Mouse (Mus musculus): ENCODE measurements around the gene Lyg2.

Gene Lyg2

GRCm38 (mm10) chr1:37883411-37883810, 32.9 kb downstream of the Lyg2 start:
- no peak for DNase-seq (ENCODE audit: low spot score in 2 of 2)

DNA sequence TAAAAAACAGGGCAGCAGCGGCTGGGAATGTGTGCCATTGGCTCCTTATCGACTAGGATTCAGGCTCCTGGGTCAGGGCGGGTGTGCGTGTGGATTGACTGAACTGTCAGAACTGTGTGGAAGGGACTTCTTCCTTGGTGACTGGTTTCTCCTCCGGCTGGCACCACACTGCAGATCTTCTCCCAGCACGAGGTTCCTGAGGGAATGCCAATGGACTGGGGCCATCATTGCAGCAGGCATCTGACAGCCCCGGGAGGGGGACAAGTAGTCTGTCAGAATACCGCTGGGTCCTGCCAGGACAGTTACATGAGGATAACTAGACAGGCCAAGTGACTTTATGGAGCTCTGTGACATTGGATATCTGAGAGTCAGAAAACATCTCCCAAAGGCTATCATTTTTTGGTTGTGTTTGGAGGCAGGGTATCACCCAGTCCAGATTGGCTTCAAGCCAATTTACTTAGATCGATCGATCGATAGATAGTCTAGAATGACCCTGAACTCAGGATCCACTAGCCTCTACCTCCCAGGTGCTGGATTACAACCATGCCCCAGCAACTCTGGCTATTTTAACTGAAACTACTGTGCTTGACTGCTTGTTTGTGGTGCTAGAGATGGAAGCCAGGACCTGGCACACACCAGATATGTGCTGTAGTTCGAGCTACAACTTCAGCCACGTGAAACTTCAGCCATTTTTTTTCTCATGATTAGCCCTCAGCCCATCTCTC, 38.4 kb downstream of the Lyg2 start:
- no peak for DNase-seq (ENCODE audit: low spot score in 2 of 2)

GRCm38 (mm10) chr1:37873157-37873556, 43.1 kb downstream of the Lyg2 start:
- no peak for DNase-seq (ENCODE audit: low spot score in 2 of 2)

- DNase-seq (ENCODE audit: low spot score in 2 of 2): peak; percentile 76 to 82
These were observed 43.9 kb downstream of the Lyg2 start for GRCm38 (mm10) chr1:37872131-37873067.

GRCm38 (mm10) chr1:37871704-37872103, 44.6 kb downstream of the Lyg2 start, which contains the start of gene Lipt1:
Gene Lipt1 (plus strand): TSS chr1:37871738.
- DNase-seq (ENCODE audit: low spot score in 2 of 2): no peak

DNA sequence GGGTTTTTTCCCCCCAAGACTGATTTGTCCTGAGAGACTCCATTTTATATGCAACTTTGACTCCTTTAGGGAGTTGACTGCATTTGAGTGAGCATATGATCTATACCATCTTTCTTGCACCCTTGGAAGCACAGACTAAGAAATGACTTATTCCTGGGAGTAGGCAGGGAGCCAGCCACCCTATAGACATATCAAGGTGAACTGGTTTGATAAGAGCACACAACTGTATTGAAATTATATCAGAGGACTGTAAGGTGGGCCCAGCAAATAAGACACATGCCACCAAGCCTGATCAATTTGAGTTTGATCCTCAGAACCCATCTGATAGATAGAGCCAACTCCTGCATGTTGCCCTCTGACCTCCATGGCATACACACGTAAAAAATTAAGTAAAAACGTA, 46.9 kb downstream of the Lyg2 start:
- no peak for DNase-seq (ENCODE audit: low spot score in 2 of 2)

GRCm38 (mm10) chr1:37868640-37869039, 47.7 kb downstream of the Lyg2 start:
- DNase-seq (ENCODE audit: low spot score in 2 of 2): no peak

DNA sequence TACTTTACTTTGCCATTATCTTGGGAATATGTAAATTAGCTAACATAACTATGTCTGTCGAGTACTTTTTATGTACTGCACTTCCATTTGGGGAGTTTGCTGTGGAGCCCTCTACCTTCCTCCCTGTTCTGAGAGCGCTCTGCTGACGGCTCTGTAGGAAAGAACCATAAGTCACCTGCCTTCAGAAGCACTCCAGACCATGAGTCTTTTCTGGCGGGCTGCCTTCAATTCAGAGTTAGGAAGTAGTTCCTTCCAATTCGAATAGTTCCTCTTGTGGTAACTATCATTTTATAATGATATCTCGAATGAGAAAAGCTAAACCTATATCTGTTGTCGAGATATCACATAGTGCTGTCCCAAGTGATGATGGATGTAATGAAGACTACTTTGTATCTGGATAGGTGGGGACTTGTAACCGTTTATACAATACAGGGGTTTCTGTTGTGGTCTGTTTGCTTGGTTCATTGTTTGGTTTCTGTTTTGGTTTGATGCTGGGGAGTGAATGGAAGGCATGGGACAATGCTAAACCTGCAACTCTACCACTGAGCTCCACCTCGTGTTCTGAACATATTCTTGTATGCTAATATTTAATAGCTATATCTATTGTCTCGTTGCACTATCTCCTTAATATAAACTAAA, 48.5 kb downstream of the Lyg2 start:
- no peak for DNase-seq (ENCODE audit: low spot score in 2 of 2)

- DNase-seq (ENCODE audit: low spot score in 2 of 2): peak in 1 of 2 experiments; percentile 37
These were observed 49.2 kb downstream of the Lyg2 start for GRCm38 (mm10) chr1:37867056-37867455.

DNA sequence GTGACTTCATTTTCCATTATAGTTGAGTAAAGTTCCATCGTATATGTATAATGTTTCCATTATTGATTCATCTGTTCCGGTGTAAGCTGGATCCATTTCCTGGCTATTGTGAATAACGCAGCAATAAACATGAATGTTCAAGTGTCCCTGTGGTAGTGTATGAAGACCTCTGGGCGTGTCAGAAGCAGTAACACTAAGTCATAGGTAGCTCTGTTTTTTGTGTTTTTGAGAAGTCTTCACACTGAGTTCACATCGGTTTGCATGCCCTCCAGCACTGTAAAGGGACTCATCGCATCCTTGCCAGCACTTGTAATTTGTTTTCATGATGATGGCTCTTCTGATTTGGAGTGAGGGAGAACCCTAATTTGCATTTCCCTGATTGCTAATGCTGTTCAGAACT, 50.0 kb downstream of the Lyg2 start, which contains the start of gene Tsga10:
Gene Tsga10 (minus strand): TSS at position 144 of the 400 bp plus-strand sequence.
- no peak for DNase-seq (ENCODE audit: low spot score in 2 of 2)

DNA sequence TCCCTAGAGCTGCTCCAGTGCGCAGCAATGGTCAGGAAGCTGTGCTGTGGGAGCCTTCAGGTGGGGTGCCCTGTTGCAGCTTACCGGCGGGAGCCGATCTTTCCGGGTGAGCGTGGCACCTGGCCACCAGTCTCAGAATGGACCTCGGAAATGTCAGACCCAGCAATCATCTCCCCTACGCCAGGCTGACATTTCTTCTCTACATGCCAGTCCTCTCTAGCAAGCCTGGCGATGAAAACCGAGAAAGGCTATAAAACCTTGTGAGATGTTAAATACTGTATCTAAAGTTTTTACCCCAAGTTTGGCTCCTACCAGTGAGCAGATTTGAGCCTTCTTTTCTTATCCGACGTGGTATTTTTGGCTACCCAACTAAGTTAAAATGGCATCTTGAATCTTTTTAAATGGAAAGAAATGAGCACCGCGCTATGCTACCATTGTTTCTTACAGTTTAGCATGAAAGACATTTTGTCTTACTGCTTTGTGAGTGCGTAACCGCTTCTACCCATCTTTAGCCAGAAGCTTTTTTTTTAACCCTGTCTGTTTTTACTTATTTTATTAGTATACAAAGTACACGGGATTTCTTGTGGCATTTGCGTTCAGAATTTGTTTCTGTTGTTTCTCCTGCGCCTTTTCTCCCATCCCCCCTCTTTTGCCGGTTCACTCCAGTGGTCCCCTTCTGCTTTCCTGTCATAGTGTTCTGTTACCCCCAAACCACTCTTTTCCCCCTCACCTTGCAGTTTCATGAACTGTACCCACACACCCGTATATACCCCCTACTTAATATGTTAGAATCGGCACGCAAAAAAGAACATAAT, 50.7 kb downstream of the Lyg2 start:
- no peak for DNase-seq (ENCODE audit: low spot score in 2 of 2)

DNA sequence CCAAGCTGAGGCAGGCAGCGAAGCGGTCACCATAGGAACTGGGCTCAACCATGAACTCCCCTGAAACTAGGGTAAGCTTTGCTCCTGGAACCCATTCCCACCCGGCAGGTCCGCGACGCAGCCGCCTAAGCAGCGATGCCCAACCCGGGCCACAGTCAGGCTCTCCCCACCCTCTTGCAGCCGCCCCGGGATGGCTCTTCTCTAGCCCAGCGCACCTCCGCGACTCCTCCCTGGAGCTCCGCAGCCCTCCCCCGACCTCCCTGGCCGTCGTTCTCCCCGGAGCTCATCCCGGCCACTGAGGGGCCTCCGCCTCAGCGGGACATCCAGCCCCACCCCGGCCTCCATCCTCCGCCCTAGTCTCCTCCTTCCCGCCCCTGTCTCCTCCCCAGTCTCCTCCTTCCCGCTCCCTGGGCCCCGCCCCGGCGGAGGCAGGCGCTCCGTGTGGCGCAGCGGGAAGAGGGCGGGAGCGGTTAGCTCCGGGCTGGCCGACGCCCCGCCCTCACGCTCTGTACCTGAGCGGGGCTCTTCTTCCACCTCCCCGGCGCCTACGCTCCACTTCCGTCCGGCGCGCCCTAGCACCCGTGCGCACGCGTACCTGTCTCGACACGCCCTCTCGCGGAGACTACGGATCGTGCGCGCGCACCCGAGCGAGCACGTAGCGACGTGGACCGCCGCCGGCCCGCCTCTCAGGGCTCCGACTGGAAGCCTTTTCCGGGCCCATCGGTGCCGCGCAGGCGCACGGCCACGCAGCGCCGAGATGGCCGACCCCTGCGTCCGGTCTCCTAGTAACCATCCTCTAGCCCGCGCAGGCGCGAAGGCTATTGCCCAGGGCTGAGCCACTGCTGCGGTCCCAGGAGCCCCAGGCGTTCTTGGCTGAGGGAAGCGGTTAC, 51.5 kb downstream of the Lyg2 start:
- peak; percentile 100 for DNase-seq (ENCODE audit: low spot score in 2 of 2)
